Mouse (Mus musculus): Measurements from ENCODE around the gene Nkiras1. TPM values are rescaled to one million over a fixed set of nuclear protein-coding genes. Genes with fewer than 3 reads are reported as not detected.
A peak's percentile ranks its signal among the peaks of the same experiment; 100 is the strongest.

Nkiras1 gene
- polyA plus RNA-seq, 2 experiments, result 7.0 to 8.9 TPM

- H3K9ac ChIP-seq (replicated peaks), result no peak overlapping the region
- no peaks in the 10 kb centered on the region for H3K36me3 ChIP-seq (replicated peaks; ENCODE audit: control insufficient read depth, insufficient read depth, low read depth)
- H3K9me3 ChIP-seq (ENCODE audit: control insufficient read depth, low read length), result no peaks in the 10 kb centered on the region
- ATAC-seq (ENCODE audit: insufficient read depth), result no peak
- TF ChIP-seq CTCF (IDR thresholded peaks at IDR 0.05; ENCODE audit: low read depth) (no peak), EP300 (IDR thresholded peaks at IDR 0.05; ENCODE audit: low read depth) (no peak)
- H3K4me3 ChIP-seq (ENCODE audit: insufficient read depth in 1 of 2, low read depth in 2 of 2, low read length in 2 of 2), result no peak overlapping the region
- H3K4me1 ChIP-seq (replicated peaks; ENCODE audit: control insufficient read depth in 2 of 2, insufficient read depth in 2 of 2, low read length in 1 of 2), result 0 out of 4 replicates have a peak, but pooled peaks cover 0 to 3% of the 10 kb centered on the region in 2 experiments
- no peak overlapping the region for H3K4me2 ChIP-seq (ENCODE audit: low read depth)
- H3K27me3 ChIP-seq (ENCODE audit: control insufficient read depth, insufficient read depth, low read length), result no peaks in the 10 kb centered on the region
- H3K27ac ChIP-seq, result no peak overlapping the region
- WGBS (ENCODE audit: insufficient replicate concordance), result 62% methylated on average over 11 of the region's 11 CpGs
- no peak for DNase-seq (ENCODE audit: low read depth in 3 of 3, low spot score in 3 of 3)
Observed at GRCm38 (mm10) chr14:18317457-18318411, 46.8 kb downstream of the Nkiras1 start.

GRCm38 (mm10) chr14:18326968-18327672, 56.2 kb downstream of the Nkiras1 start:
- H3K4me1 ChIP-seq (replicated peaks; ENCODE audit: control insufficient read depth in 2 of 2, insufficient read depth in 2 of 2, low read length in 1 of 2), result peaks cover 0 to 12% of the 10 kb centered on the region in 2 experiments; a peak in 2 of 4 replicates
- H3K9ac ChIP-seq (replicated peaks), result peak overlapping the region; percentile 49
- H3K9me3 ChIP-seq (ENCODE audit: control insufficient read depth, low read length), result no peaks in the 10 kb centered on the region
- no peaks in the 10 kb centered on the region for H3K36me3 ChIP-seq (replicated peaks; ENCODE audit: control insufficient read depth, insufficient read depth, low read depth)
- WGBS (ENCODE audit: insufficient replicate concordance), result 12% methylated on average over 37 of the region's 37 CpGs
- TF ChIP-seq EP300 (IDR thresholded peaks at IDR 0.05; ENCODE audit: low read depth), result no peak
- TF ChIP-seq CTCF (IDR thresholded peaks at IDR 0.05; ENCODE audit: low read depth), result peak; percentile 47
- ATAC-seq (ENCODE audit: insufficient read depth) (peak; percentile 38; the same call in 1 of the 2 replicates), DNase-seq (ENCODE audit: low read depth in 3 of 3, low spot score in 3 of 3) (no peak)
- H3K4me3 ChIP-seq (ENCODE audit: insufficient read depth in 1 of 2, low read depth in 2 of 2, low read length in 2 of 2), result peak overlapping the region; percentile 48 to 59
- H3K4me2 ChIP-seq (ENCODE audit: low read depth), result peak overlapping the region; percentile 69
- H3K27ac ChIP-seq, result no peak overlapping the region
- no peaks in the 10 kb centered on the region for H3K27me3 ChIP-seq (ENCODE audit: control insufficient read depth, insufficient read depth, low read length)

DNA sequence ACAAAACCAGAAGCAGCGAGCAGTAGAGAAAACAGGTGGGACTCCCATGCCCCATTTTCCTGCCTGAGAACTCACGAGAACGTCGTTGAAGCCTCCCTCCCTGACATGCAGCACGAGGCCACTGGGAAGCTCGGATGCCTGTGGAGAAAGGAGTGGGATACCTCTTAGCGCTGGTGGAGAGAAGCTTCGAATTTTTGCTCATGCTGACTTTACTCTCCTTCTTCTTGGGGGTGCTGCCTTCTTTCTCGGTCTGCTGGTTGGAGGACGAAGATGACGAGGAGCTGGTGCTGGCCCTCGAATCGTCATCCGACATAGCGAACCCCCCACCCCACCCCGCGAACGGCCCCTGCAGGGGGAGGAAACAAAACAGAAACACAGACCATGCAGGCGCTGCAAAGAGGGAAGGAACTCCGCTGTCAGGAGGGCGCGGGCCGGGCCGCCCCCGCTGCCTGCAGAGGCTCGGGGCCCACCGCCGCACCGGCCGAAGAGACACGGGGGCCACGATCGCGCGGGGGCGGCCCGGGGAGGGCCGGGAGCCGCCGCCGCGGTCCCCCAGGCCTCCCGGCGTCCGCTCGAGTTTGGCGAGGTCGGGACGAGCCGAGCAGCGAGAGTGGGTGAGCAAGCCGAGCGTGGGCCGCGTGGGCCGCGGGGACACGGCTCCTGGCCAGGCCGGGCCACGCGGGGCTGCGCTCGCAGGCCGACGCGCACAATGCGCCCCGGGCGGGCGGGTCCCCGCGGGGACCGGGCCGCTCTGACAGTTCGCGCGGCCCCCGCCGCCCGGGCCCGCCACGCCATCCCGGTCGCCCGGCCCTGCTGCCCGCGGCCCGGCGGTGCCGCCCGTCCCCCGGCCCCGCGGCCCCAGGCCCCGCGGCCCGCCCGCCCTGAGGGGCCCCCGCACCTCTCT, 60.1 kb downstream of the Nkiras1 start:
- ATAC-seq (ENCODE audit: insufficient read depth), result peak; percentile 75

GRCm38 (mm10) chr14:18331693-18332131, 60.8 kb downstream of the Nkiras1 start, which contains the start of gene Ube2e1:
Gene Ube2e1, minus strand, starts transcription at chr14:18331859.
- H3K36me3 ChIP-seq (replicated peaks; ENCODE audit: control insufficient read depth, insufficient read depth, low read depth), result no peaks in the 10 kb centered on the region
- ATAC-seq (ENCODE audit: insufficient read depth) (peak; percentile 81), DNase-seq (ENCODE audit: low read depth in 3 of 3, low spot score in 3 of 3) (peak; percentile 24 to 37 (median 29))
- H3K4me2 ChIP-seq (ENCODE audit: low read depth), result peak within 1 kb of the TSS; percentile 67
- H3K9me3 ChIP-seq (ENCODE audit: control insufficient read depth, low read length), result no peaks in the 10 kb centered on the region
- no peak within 1 kb of the TSS for H3K27ac ChIP-seq
- H3K4me3 ChIP-seq (ENCODE audit: insufficient read depth in 1 of 2, low read depth in 2 of 2, low read length in 2 of 2), result peak within 1 kb of the TSS; percentile 69 to 70
- no peak for TF ChIP-seq EP300 (IDR thresholded peaks at IDR 0.05; ENCODE audit: low read depth)
- TF ChIP-seq CTCF (IDR thresholded peaks at IDR 0.05; ENCODE audit: low read depth), result no peak
- WGBS (ENCODE audit: insufficient replicate concordance), result under 1% methylated on average over 37 of the region's 39 CpGs
- peaks cover 0 to 12% of the 10 kb centered on the region in 2 experiments; a peak in 2 of 4 replicates for H3K4me1 ChIP-seq (replicated peaks; ENCODE audit: control insufficient read depth in 2 of 2, insufficient read depth in 2 of 2, low read length in 1 of 2)
- peak within 1 kb of the TSS; percentile 81 for H3K9ac ChIP-seq (replicated peaks)
- H3K27me3 ChIP-seq (ENCODE audit: control insufficient read depth, insufficient read depth, low read length), result no peaks in the 10 kb centered on the region

More for the DNA sequence above, 60.1 kb downstream of the Nkiras1 start:
- Histone ChIP-seq H3K9me3 (ENCODE audit: control insufficient read depth, low read length) (no peaks in the 10 kb centered on the region), H3K27me3 (ENCODE audit: control insufficient read depth, insufficient read depth, low read length) (no peaks in the 10 kb centered on the region), H3K4me2 (ENCODE audit: low read depth) (peak overlapping the region; percentile 67), H3K4me1 (replicated peaks; ENCODE audit: control insufficient read depth in 2 of 2, insufficient read depth in 2 of 2, low read length in 1 of 2) (peaks cover 0 to 12% of the 10 kb centered on the region in 2 experiments; a peak in 2 of 4 replicates), H3K27ac (no peak overlapping the region), H3K9ac (replicated peaks) (peak overlapping the region; percentile 81), H3K36me3 (replicated peaks; ENCODE audit: control insufficient read depth, insufficient read depth, low read depth) (no peaks in the 10 kb centered on the region), H3K4me3 (ENCODE audit: insufficient read depth in 1 of 2, low read depth in 2 of 2, low read length in 2 of 2) (peak overlapping the region; percentile 69 to 70)
- no peak for TF ChIP-seq CTCF (IDR thresholded peaks at IDR 0.05; ENCODE audit: low read depth)
- no peak for TF ChIP-seq EP300 (IDR thresholded peaks at IDR 0.05; ENCODE audit: low read depth)
- 1% methylated on average over 74 of the region's 99 CpGs for WGBS (ENCODE audit: insufficient replicate concordance)
- no peak for DNase-seq (ENCODE audit: low read depth in 3 of 3, low spot score in 3 of 3)

Other genes with a start within 250 kb of the Nkiras1 start
- 0.52 and 0.85 TPM in 2 replicates for gene Nr1d2, start 32.0 kb upstream of the Nkiras1 start, polyA plus RNA-seq (2012; rRNA removed)
- gene Nr1d2, start 32.0 kb upstream of the Nkiras1 start, polyA plus RNA-seq (2014; fragmentation: Nextera tagmentation; extraction: Ambion mirVana), result 1.3 and 1.4 TPM in 2 replicates
- gene Rpl15, start 255 bp downstream of the Nkiras1 start, polyA plus RNA-seq (2012; rRNA removed), result 372 and 626 TPM in 2 replicates
- 382 and 390 TPM in 2 replicates for gene Rpl15, start 255 bp downstream of the Nkiras1 start, polyA plus RNA-seq (2014; fragmentation: Nextera tagmentation; extraction: Ambion mirVana)
- gene Ube2e1, start 60.7 kb downstream of the Nkiras1 start, polyA plus RNA-seq (2012; rRNA removed), result 13.8 and 20.9 TPM in 2 replicates
- 11.6 and 13.1 TPM in 2 replicates for gene Ube2e1, start 60.7 kb downstream of the Nkiras1 start, polyA plus RNA-seq (2014; fragmentation: Nextera tagmentation; extraction: Ambion mirVana)